Mouse (Mus musculus): ENCODE measurements at regions not wholly inside any gene's neighbourhood (a gene's known extent, or its start where the extent isn't known, plus 50 kb on each side); places are given as distances from the start of the nearest gene placed in this dataset.
A peak's percentile ranks its signal among the peaks of the same experiment; 100 is the strongest.
"Not testable (repeated sequence)": the region's sequence is repeated elsewhere in the genome, so short reads cannot be mapped to it uniquely, and the experiment has no call there.

- no peak for DNase-seq
Measured at GRCm38 (mm10) chr3:18295921-18296320, 347.7 kb downstream of the Cypt12 start.

GRCm38 (mm10) chr3:18298699-18299098 is 350.5 kb downstream of the Cypt12 start:
- no peak for DNase-seq

GRCm38 (mm10) chr3:18299502-18299901 is 351.3 kb downstream of the Cypt12 start:
- DNase-seq, result no peak

- DNase-seq, result no peak
Measured at GRCm38 (mm10) chr3:18319433-18319832, 371.2 kb downstream of the Cypt12 start.

- no peak for DNase-seq
Measured at GRCm38 (mm10) chr3:18333182-18333581, 385.0 kb downstream of the Cypt12 start.

GRCm38 (mm10) chr3:18339189-18339588 is 391.0 kb downstream of the Cypt12 start:
- DNase-seq, result no peak

GRCm38 (mm10) chr3:18341757-18342156 is 393.5 kb downstream of the Cypt12 start:
- no peak for DNase-seq

GRCm38 (mm10) chr3:18378014-18379005 is 430.1 kb downstream of the Cypt12 start:
- DNase-seq, result no peak

GRCm38 (mm10) chr3:18421886-18422575 is 473.8 kb downstream of the Cypt12 start:
- DNase-seq, result peak; percentile 4

- DNase-seq, result no peak
Measured at GRCm38 (mm10) chr3:18428908-18429307, 480.7 kb downstream of the Cypt12 start.

GRCm38 (mm10) chr3:18438845-18439244 is 490.6 kb downstream of the Cypt12 start:
- DNase-seq, result peak; percentile 14

- no peak for DNase-seq
Measured at GRCm38 (mm10) chr3:18452197-18452933, 504.2 kb downstream of the Cypt12 start.

GRCm38 (mm10) chr3:18453220-18453985 is 505.2 kb downstream of the Cypt12 start:
- no peak for DNase-seq

GRCm38 (mm10) chr3:18453986-18454291 is 505.7 kb downstream of the Cypt12 start:
- no peak for DNase-seq

- not testable (repeated sequence) for DNase-seq
Measured at GRCm38 (mm10) chr3:18454558-18455191, 506.5 kb downstream of the Cypt12 start.

GRCm38 (mm10) chr3:18456033-18456690 is 508.0 kb downstream of the Cypt12 start:
- no peak for DNase-seq

GRCm38 (mm10) chr3:18460267-18460666 is 512.1 kb downstream of the Cypt12 start:
- DNase-seq, result no peak

GRCm38 (mm10) chr3:18471846-18472245 is 523.6 kb downstream of the Cypt12 start:
- DNase-seq, result no peak

GRCm38 (mm10) chr3:18479557-18479956 is 531.3 kb downstream of the Cypt12 start:
- DNase-seq, result no peak

GRCm38 (mm10) chr3:18482006-18482405 is 533.8 kb downstream of the Cypt12 start:
- no peak for DNase-seq

- DNase-seq, result no peak
Measured at GRCm38 (mm10) chr3:18488886-18489285, 540.7 kb downstream of the Cypt12 start.
